Mouse (Mus musculus): ENCODE data around the gene Prickle2. TPM values are rescaled to one million over a fixed set of nuclear protein-coding genes. Genes with fewer than 3 reads are reported as not detected.

The Prickle2 gene
- polyA plus RNA-seq, 1 experiment from 2014 or later, result 5.0 TPM

- 75% methylated on average over 3 of the region's 3 CpGs for WGBS
- no peaks in the 10 kb centered on the region for H3K27me3 ChIP-seq (ENCODE audit: control insufficient read depth, insufficient read depth, low read length)
- no peak overlapping the region for H3K4me2 ChIP-seq (ENCODE audit: low read depth, severe bottlenecking)
- H3K4me1 ChIP-seq (ENCODE audit: control insufficient read depth, insufficient read depth, low read length), result peaks cover 11% of the 10 kb centered on the region
- no peaks in the 10 kb centered on the region for H3K36me3 ChIP-seq (ENCODE audit: control insufficient read depth, insufficient read depth, low read length)
- no peak overlapping the region for H3K27ac ChIP-seq (replicated peaks; ENCODE audit: low read depth, low read length)
- no peaks in the 10 kb centered on the region for H3K9me3 ChIP-seq (ENCODE audit: control insufficient read depth, low read length)
- no peak overlapping the region for H3K4me3 ChIP-seq (ENCODE audit: low read depth, low read length)
- ATAC-seq (ENCODE audit: insufficient number of reproducible peaks, low FRiP score, low TSS enrichment, low read depth), result no peak
- H3K9ac ChIP-seq (ENCODE audit: low read length), result no peak overlapping the region
- no peak for DNase-seq (ENCODE audit: low spot score)
These were observed 96.9 kb downstream of the Prickle2 start for GRCm38 (mm10) chr6:92609078-92609477.

GRCm38 (mm10) chr6:92605156-92605555 lies 100.8 kb downstream of the Prickle2 start:
- 35% methylated on average over 2 of the region's 2 CpGs for WGBS
- Histone ChIP-seq H3K4me3 (ENCODE audit: low read depth, low read length) (no peak overlapping the region), H3K4me2 (ENCODE audit: low read depth, severe bottlenecking) (no peak overlapping the region), H3K27me3 (ENCODE audit: control insufficient read depth, insufficient read depth, low read length) (no peaks in the 10 kb centered on the region), H3K27ac (replicated peaks; ENCODE audit: low read depth, low read length) (no peak overlapping the region), H3K4me1 (ENCODE audit: control insufficient read depth, insufficient read depth, low read length) (peaks cover 11% of the 10 kb centered on the region), H3K9ac (ENCODE audit: low read length) (no peak overlapping the region), H3K36me3 (ENCODE audit: control insufficient read depth, insufficient read depth, low read length) (no peaks in the 10 kb centered on the region), H3K9me3 (ENCODE audit: control insufficient read depth, low read length) (no peaks in the 10 kb centered on the region)
- ATAC-seq (ENCODE audit: insufficient number of reproducible peaks, low FRiP score, low TSS enrichment, low read depth) (no peak), DNase-seq (ENCODE audit: low spot score) (no peak)

- H3K27ac ChIP-seq (replicated peaks; ENCODE audit: low read depth, low read length), result no peak overlapping the region
- H3K9me3 ChIP-seq (ENCODE audit: control insufficient read depth, low read length), result no peaks in the 10 kb centered on the region
- H3K9ac ChIP-seq (ENCODE audit: low read length), result no peak overlapping the region
- no peak overlapping the region for H3K4me3 ChIP-seq (ENCODE audit: low read depth, low read length)
- no peaks in the 10 kb centered on the region for H3K27me3 ChIP-seq (ENCODE audit: control insufficient read depth, insufficient read depth, low read length)
- 72% methylated on average over 3 of the region's 3 CpGs for WGBS
- H3K4me2 ChIP-seq (ENCODE audit: low read depth, severe bottlenecking), result no peak overlapping the region
- H3K36me3 ChIP-seq (ENCODE audit: control insufficient read depth, insufficient read depth, low read length), result no peaks in the 10 kb centered on the region
- no peaks in the 10 kb centered on the region for H3K4me1 ChIP-seq (ENCODE audit: control insufficient read depth, insufficient read depth, low read length)
- DNase-seq (ENCODE audit: low spot score), result no peak
- ATAC-seq (ENCODE audit: insufficient number of reproducible peaks, low FRiP score, low TSS enrichment, low read depth), result no peak
These were observed 109.6 kb downstream of the Prickle2 start for GRCm38 (mm10) chr6:92596340-92596739.

- Histone ChIP-seq H3K4me2 (ENCODE audit: low read depth, severe bottlenecking) (no peak overlapping the region), H3K36me3 (ENCODE audit: control insufficient read depth, insufficient read depth, low read length) (no peaks in the 10 kb centered on the region), H3K27ac (replicated peaks; ENCODE audit: low read depth, low read length) (no peak overlapping the region), H3K4me1 (ENCODE audit: control insufficient read depth, insufficient read depth, low read length) (no peaks in the 10 kb centered on the region), H3K27me3 (ENCODE audit: control insufficient read depth, insufficient read depth, low read length) (no peaks in the 10 kb centered on the region), H3K4me3 (ENCODE audit: low read depth, low read length) (no peak overlapping the region), H3K9me3 (ENCODE audit: control insufficient read depth, low read length) (no peaks in the 10 kb centered on the region), H3K9ac (ENCODE audit: low read length) (no peak overlapping the region)
- no peak for ATAC-seq (ENCODE audit: insufficient number of reproducible peaks, low FRiP score, low TSS enrichment, low read depth)
- 79% methylated on average over 5 of the region's 5 CpGs for WGBS
- DNase-seq (ENCODE audit: low spot score), result no peak
These were observed 116.4 kb downstream of the Prickle2 start for GRCm38 (mm10) chr6:92589381-92590065.

- Histone ChIP-seq H3K4me3 (ENCODE audit: low read depth, low read length) (no peak overlapping the region), H3K4me1 (ENCODE audit: control insufficient read depth, insufficient read depth, low read length) (no peaks in the 10 kb centered on the region), H3K27me3 (ENCODE audit: control insufficient read depth, insufficient read depth, low read length) (no peaks in the 10 kb centered on the region), H3K27ac (replicated peaks; ENCODE audit: low read depth, low read length) (no peak overlapping the region), H3K36me3 (ENCODE audit: control insufficient read depth, insufficient read depth, low read length) (no peaks in the 10 kb centered on the region), H3K9me3 (ENCODE audit: control insufficient read depth, low read length) (no peaks in the 10 kb centered on the region), H3K9ac (ENCODE audit: low read length) (no peak overlapping the region), H3K4me2 (ENCODE audit: low read depth, severe bottlenecking) (no peak overlapping the region)
- ATAC-seq (ENCODE audit: insufficient number of reproducible peaks, low FRiP score, low TSS enrichment, low read depth) (no peak), DNase-seq (ENCODE audit: low spot score) (no peak)
- 63% methylated on average over 1 of the region's 1 CpGs for WGBS
These were observed 121.9 kb downstream of the Prickle2 start for GRCm38 (mm10) chr6:92584026-92584425.

GRCm38 (mm10) chr6:92575227-92575626 lies 130.7 kb downstream of the Prickle2 start:
- no peak for DNase-seq (ENCODE audit: low spot score)
- Histone ChIP-seq H3K36me3 (ENCODE audit: control insufficient read depth, insufficient read depth, low read length) (no peaks in the 10 kb centered on the region), H3K9ac (ENCODE audit: low read length) (no peak overlapping the region), H3K4me3 (ENCODE audit: low read depth, low read length) (no peak overlapping the region), H3K4me2 (ENCODE audit: low read depth, severe bottlenecking) (no peak overlapping the region), H3K4me1 (ENCODE audit: control insufficient read depth, insufficient read depth, low read length) (no peaks in the 10 kb centered on the region), H3K9me3 (ENCODE audit: control insufficient read depth, low read length) (no peaks in the 10 kb centered on the region), H3K27me3 (ENCODE audit: control insufficient read depth, insufficient read depth, low read length) (no peaks in the 10 kb centered on the region), H3K27ac (replicated peaks; ENCODE audit: low read depth, low read length) (no peak overlapping the region)
- ATAC-seq (ENCODE audit: insufficient number of reproducible peaks, low FRiP score, low TSS enrichment, low read depth), result no peak
- 70% methylated on average over 4 of the region's 4 CpGs for WGBS

- Histone ChIP-seq H3K9ac (ENCODE audit: low read length) (no peak overlapping the region), H3K4me2 (ENCODE audit: low read depth, severe bottlenecking) (no peak overlapping the region), H3K27me3 (ENCODE audit: control insufficient read depth, insufficient read depth, low read length) (no peaks in the 10 kb centered on the region), H3K27ac (replicated peaks; ENCODE audit: low read depth, low read length) (no peak overlapping the region), H3K36me3 (ENCODE audit: control insufficient read depth, insufficient read depth, low read length) (no peaks in the 10 kb centered on the region), H3K4me3 (ENCODE audit: low read depth, low read length) (no peak overlapping the region), H3K9me3 (ENCODE audit: control insufficient read depth, low read length) (no peaks in the 10 kb centered on the region), H3K4me1 (ENCODE audit: control insufficient read depth, insufficient read depth, low read length) (no peaks in the 10 kb centered on the region)
- DNase-seq (ENCODE audit: low spot score), result no peak
- 95% methylated on average over 3 of the region's 3 CpGs for WGBS
- ATAC-seq (ENCODE audit: insufficient number of reproducible peaks, low FRiP score, low TSS enrichment, low read depth), result no peak
These were observed 133.8 kb downstream of the Prickle2 start for GRCm38 (mm10) chr6:92572139-92572538.

GRCm38 (mm10) chr6:92570090-92570489 lies 135.9 kb downstream of the Prickle2 start:
- Histone ChIP-seq H3K27me3 (ENCODE audit: control insufficient read depth, insufficient read depth, low read length) (no peaks in the 10 kb centered on the region), H3K36me3 (ENCODE audit: control insufficient read depth, insufficient read depth, low read length) (no peaks in the 10 kb centered on the region), H3K9me3 (ENCODE audit: control insufficient read depth, low read length) (no peaks in the 10 kb centered on the region), H3K9ac (ENCODE audit: low read length) (no peak overlapping the region), H3K27ac (replicated peaks; ENCODE audit: low read depth, low read length) (no peak overlapping the region), H3K4me3 (ENCODE audit: low read depth, low read length) (no peak overlapping the region), H3K4me2 (ENCODE audit: low read depth, severe bottlenecking) (no peak overlapping the region), H3K4me1 (ENCODE audit: control insufficient read depth, insufficient read depth, low read length) (no peaks in the 10 kb centered on the region)
- WGBS, result 69% methylated on average over 7 of the region's 7 CpGs
- DNase-seq (ENCODE audit: low spot score), result no peak
- no peak for ATAC-seq (ENCODE audit: insufficient number of reproducible peaks, low FRiP score, low TSS enrichment, low read depth)

- Histone ChIP-seq H3K9ac (ENCODE audit: low read length) (no peak overlapping the region), H3K4me3 (ENCODE audit: low read depth, low read length) (no peak overlapping the region), H3K4me2 (ENCODE audit: low read depth, severe bottlenecking) (no peak overlapping the region), H3K27ac (replicated peaks; ENCODE audit: low read depth, low read length) (no peak overlapping the region), H3K9me3 (ENCODE audit: control insufficient read depth, low read length) (no peaks in the 10 kb centered on the region), H3K36me3 (ENCODE audit: control insufficient read depth, insufficient read depth, low read length) (no peaks in the 10 kb centered on the region), H3K4me1 (ENCODE audit: control insufficient read depth, insufficient read depth, low read length) (no peaks in the 10 kb centered on the region), H3K27me3 (ENCODE audit: control insufficient read depth, insufficient read depth, low read length) (no peaks in the 10 kb centered on the region)
- ATAC-seq (ENCODE audit: insufficient number of reproducible peaks, low FRiP score, low TSS enrichment, low read depth) (no peak), DNase-seq (ENCODE audit: low spot score) (no peak)
- 69% methylated on average over 4 of the region's 4 CpGs for WGBS
These were observed 136.7 kb downstream of the Prickle2 start for GRCm38 (mm10) chr6:92569283-92569682.
